Mouse (Mus musculus) small intestine, adult 2 months (tissue): Measurements from ENCODE around the gene Zkscan4. TPM values are rescaled to one million over a fixed set of nuclear protein-coding genes. Genes with fewer than 3 reads are reported as not detected.
A peak's percentile ranks its signal among the peaks of the same experiment; 100 is the strongest.

Experiments used
- H3K27ac ChIP-seq: fragments of 200-500 bp; 2 replicates; pipeline ENCODE4 v1.5.1; 2012; ENCODE audit warnings: low read depth, low read length, control low read depth, inconsistent platforms; ENCODE audit not compliant: insufficient read depth
- H3K27me3 ChIP-seq: fragments of 200-500 bp; 2 replicates; pipeline ENCODE4 v1.6.1; 2012; ENCODE audit warnings: mild to moderate bottlenecking, moderate library complexity, low read length, inconsistent platforms; ENCODE audit not compliant: control insufficient read depth, insufficient read depth
- H3K36me3 ChIP-seq: fragments of 200-500 bp; 2 replicates; pipeline ENCODE4 v1.6.1; 2012; ENCODE audit warnings: mild to moderate bottlenecking, low read length, control low read depth, inconsistent platforms; ENCODE audit not compliant: control insufficient read depth, insufficient read depth
- H3K4me1 ChIP-seq: fragments of 200-500 bp; 2 replicates; pipeline ENCODE4 v1.6.1; 2012; ENCODE audit warnings: low read length, inconsistent platforms, mixed read lengths; ENCODE audit not compliant: control insufficient read depth, insufficient read depth, insufficient read length
- H3K4me3 ChIP-seq: fragments of 200-500 bp; 2 replicates; pipeline ENCODE4 v1.5.1; 2012; ENCODE audit warnings: low read depth, mild to moderate bottlenecking, control low read depth, inconsistent platforms, low read length, moderate library complexity
- CTCF ChIP-seq: fragments of 200-500 bp; IDR thresholded peaks from 2 replicates; pipeline ENCODE4 v1.5.1; 2012; ENCODE audit warnings: low read depth, mild to moderate bottlenecking, control low read depth, inconsistent platforms, low read length, moderate library complexity, mixed read lengths; ENCODE audit not compliant: insufficient replicate concordance, insufficient read length; ENCODE audit errors: extremely low read depth
- POLR2A ChIP-seq: fragments of 200-500 bp; IDR thresholded peaks from 2 replicates; pipeline ENCODE4 v1.6.1; 2012; ENCODE audit warnings: low read depth, mild to moderate bottlenecking, control low read depth, inconsistent platforms, low read length, moderate library complexity
- WGBS: fragments of 180-500 bp; shearing (Covaris S2); methylation state at CpG from one replicate; pipeline ENCODE4 v1.1.7; 2018; 5-methylcytosine and 5-hydroxymethylcytosine counted together
- polyA plus RNA-seq: library from polyadenylated mRNA; depleted of rRNA; stranded (reverse); fragments of >200 nt; gene quantifications from 2 replicates; pipeline ENCODE4 v1.2.3, GENCODE M21; 2012; rRNA removed

Zkscan4 gene
- polyA plus RNA-seq, 1 experiment, result 0.16 TPM

DNA sequence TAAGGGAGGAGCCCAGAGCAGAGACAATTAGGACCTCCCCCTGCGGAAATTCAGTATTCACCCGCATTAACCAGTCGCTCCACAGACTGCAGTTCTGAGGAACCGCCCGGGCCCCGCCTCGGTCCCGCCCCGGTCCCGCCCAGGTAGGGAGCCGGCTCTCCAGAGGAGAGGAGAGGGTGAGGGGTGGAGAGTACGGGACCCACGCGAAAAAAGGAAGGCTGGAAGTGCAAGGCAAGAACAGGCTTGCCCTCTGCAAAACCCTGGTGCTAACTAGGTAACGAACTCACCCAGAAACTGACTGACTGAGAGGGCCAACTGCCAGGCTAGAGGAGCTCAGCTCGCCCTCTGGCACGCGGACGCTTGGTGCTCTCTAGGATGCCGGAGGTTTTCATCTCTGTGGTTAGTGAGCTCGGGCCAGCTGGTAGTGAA lies 27.5 kb downstream of the Zkscan4 start:
- peak; percentile 27; the same call in 1 of the 2 replicates for TF ChIP-seq POLR2A
- peak; percentile 14; the same call in 1 of the 2 replicates for TF ChIP-seq CTCF
- Histone ChIP-seq H3K27ac (peak overlapping the region; percentile 45; the same call in 1 of the 2 replicates), H3K36me3 (no peaks in the 10 kb centered on the region), H3K27me3 (no peaks in the 10 kb centered on the region), H3K4me3 (peak overlapping the region; percentile 78), H3K4me1 (no peaks in the 10 kb centered on the region)
- WGBS, result under 1% methylated on average over 21 of the region's 21 CpGs

DNA sequence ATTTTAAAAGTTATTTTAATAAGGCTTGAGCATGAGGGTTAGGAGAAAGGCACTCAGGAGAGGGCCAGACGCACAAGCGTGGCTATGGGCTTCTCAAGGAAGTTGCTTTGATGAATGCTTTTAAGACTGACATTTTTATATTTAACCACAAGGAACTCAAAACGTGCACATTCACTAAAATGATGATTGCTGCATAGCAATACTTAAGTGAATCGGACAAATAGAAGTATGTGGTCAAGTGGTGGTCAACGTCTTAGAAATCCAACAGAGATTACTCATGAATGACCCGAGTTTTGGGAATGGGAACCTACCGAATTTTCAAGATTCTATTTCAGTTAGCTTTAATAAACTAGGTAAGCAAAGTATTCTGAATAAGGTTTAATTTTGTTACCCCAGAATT lies 51.4 kb downstream of the Zkscan4 start:
- Histone ChIP-seq H3K4me1 (no peaks in the 10 kb centered on the region), H3K27me3 (no peaks in the 10 kb centered on the region), H3K27ac (no peak overlapping the region), H3K36me3 (peaks cover 3% of the 10 kb centered on the region), H3K4me3 (no peak overlapping the region)
- WGBS, result 39% methylated on average over 7 of the region's 7 CpGs
- TF ChIP-seq CTCF, result no peak
- no peak for TF ChIP-seq POLR2A

GRCm38 (mm10) chr13:21530781-21531201 lies 52.1 kb downstream of the Zkscan4 start, which contains the start of gene Zkscan8:
TSS of gene Zkscan8 (minus strand) at chr13:21531120.
- Histone ChIP-seq H3K27ac (no peak within 1 kb of the TSS), H3K36me3 (peaks cover 3% of the 10 kb centered on the region), H3K27me3 (no peaks in the 10 kb centered on the region), H3K4me3 (peak within 1 kb of the TSS; percentile 89), H3K4me1 (no peaks in the 10 kb centered on the region)
- TF ChIP-seq CTCF, result no peak
- TF ChIP-seq POLR2A, result peak; percentile 71
- WGBS, result under 1% methylated on average over 39 of the region's 39 CpGs

Other genes with a start within 250 kb of the Zkscan4 start
- not detected in 2 replicates for gene Gpx5, start 186.2 kb upstream of the Zkscan4 start, polyA plus RNA-seq
- gene Gpx6, start 166.8 kb upstream of the Zkscan4 start, polyA plus RNA-seq, result not detected in 2 replicates
- not detected in 2 replicates for gene Olfr1367, start 132.0 kb upstream of the Zkscan4 start, polyA plus RNA-seq
- 0.13 and 0.38 TPM in 2 replicates for gene Zscan12, start 116.1 kb upstream of the Zkscan4 start, polyA plus RNA-seq
- gene Zkscan3, start 76.2 kb upstream of the Zkscan4 start, polyA plus RNA-seq, result 7.6 and 11.7 TPM in 2 replicates
- 0.30 TPM in 1 of 2 replicates, not detected in the other for gene Pgbd1, start 37.8 kb upstream of the Zkscan4 start, polyA plus RNA-seq
- gene Zscan26, start 25.2 kb upstream of the Zkscan4 start, polyA plus RNA-seq, result 1.9 and 3.1 TPM in 2 replicates
- gene Nkapl, start 10.4 kb upstream of the Zkscan4 start, polyA plus RNA-seq, result 0.08 TPM in 1 of 2 replicates, not detected in the other
- not detected in 2 replicates for gene Gm10065, start 534 bp downstream of the Zkscan4 start, polyA plus RNA-seq
- 0.08 TPM in 1 of 2 replicates, not detected in the other for gene AK157302, start 16.3 kb downstream of the Zkscan4 start, polyA plus RNA-seq
- gene Gm11273, start 22.5 kb downstream of the Zkscan4 start, polyA plus RNA-seq, result 11.1 and 22.1 TPM in 2 replicates
- gene Zkscan8, start 52.2 kb downstream of the Zkscan4 start, polyA plus RNA-seq, result 0.66 and 0.79 TPM in 2 replicates
- gene Olfr1366, start 63.9 kb downstream of the Zkscan4 start, polyA plus RNA-seq, result not detected in 2 replicates
- not detected in 2 replicates for gene Olfr1535, start 81.0 kb downstream of the Zkscan4 start, polyA plus RNA-seq
- not detected in 2 replicates for gene Olfr1364, start 102.9 kb downstream of the Zkscan4 start, polyA plus RNA-seq
- not detected in 2 replicates for gene Olfr1362, start 135.1 kb downstream of the Zkscan4 start, polyA plus RNA-seq
- gene Olfr11, start 163.6 kb downstream of the Zkscan4 start, polyA plus RNA-seq, result not detected in 2 replicates
- not detected in 2 replicates for gene Olfr1361, start 184.5 kb downstream of the Zkscan4 start, polyA plus RNA-seq
- gene Olfr1360, start 198.5 kb downstream of the Zkscan4 start, polyA plus RNA-seq, result not detected in 2 replicates
- gene Olfr1359, start 219.2 kb downstream of the Zkscan4 start, polyA plus RNA-seq, result not detected in 2 replicates
- 10.7 and 15.7 TPM in 2 replicates for gene Hist1h2bl, start 237.2 kb downstream of the Zkscan4 start, polyA plus RNA-seq
- gene Hist1h2ai, start 237.5 kb downstream of the Zkscan4 start, polyA plus RNA-seq, result 66.1 and 104 TPM in 2 replicates
- gene Hist1h3h, start 238.8 kb downstream of the Zkscan4 start, polyA plus RNA-seq, result 79.4 and 100 TPM in 2 replicates
- 4.7 and 7.1 TPM in 2 replicates for gene Hist1h2bm, start 243.1 kb downstream of the Zkscan4 start, polyA plus RNA-seq